Mouse (Mus musculus) liver, postnatal 0 days (tissue): ENCODE results near the gene Zbtb7b. TPM values are rescaled to one million over a fixed set of nuclear protein-coding genes. Genes with fewer than 3 reads are reported as not detected.

Experiments used
- ATAC-seq: fragments of 200-750 bp; cut with Nextera tagmentation; 2 replicates; pipeline ENCODE4 v1.8.0; 2017; ENCODE audit warnings: mild to moderate bottlenecking, moderate library complexity
- DNase-seq: peaks from one replicate; pipeline ENCODE4 v3.0.0-alpha.2; 2016
- H3K27ac ChIP-seq: fragments of 300-500 bp; sonication (generic); 2 replicates; pipeline ENCODE4 v1.5.1; 2014; ENCODE audit warnings: antibody characterized with exemption, moderate library complexity, mild to moderate bottlenecking, low read depth
- H3K27me3 ChIP-seq: fragments of 300-500 bp; sonication (generic); 2 replicates; pipeline ENCODE4 v1.6.1; 2014; ENCODE audit warnings: low read length, control low read depth, mixed read lengths; ENCODE audit not compliant: insufficient read depth
- H3K36me3 ChIP-seq: fragments of 300-500 bp; sonication (generic); replicated peaks from 2 replicates; pipeline ENCODE4 v1.6.1; 2014; ENCODE audit warnings: mild to moderate bottlenecking, control low read depth, low read length, moderate library complexity, mixed read lengths; ENCODE audit not compliant: insufficient read depth
- H3K4me1 ChIP-seq: fragments of 300-500 bp; sonication (generic); 2 replicates; pipeline ENCODE4 v1.6.1; 2014; ENCODE audit warnings: antibody characterized with exemption, mild to moderate bottlenecking, control low read depth; ENCODE audit not compliant: insufficient read depth
- H3K4me2 ChIP-seq: fragments of 300-500 bp; sonication (generic); 2 replicates; pipeline ENCODE4 v1.6.1; 2014; ENCODE audit warnings: low read depth, mild to moderate bottlenecking, low read length, moderate library complexity, mixed read lengths
- H3K4me3 ChIP-seq: fragments of 300-500 bp; sonication (generic); 2 replicates; pipeline ENCODE4 v1.5.1; 2014; ENCODE audit warnings: low read depth, low read length
- H3K9ac ChIP-seq: fragments of 300-500 bp; sonication (generic); replicated peaks from 2 replicates; pipeline ENCODE4 v1.6.1; 2014; ENCODE audit warnings: mild to moderate bottlenecking, moderate library complexity
- H3K9me3 ChIP-seq: fragments of 300-500 bp; sonication (generic); 2 replicates; pipeline ENCODE4 v1.6.1; 2016; ENCODE audit warnings: mild to moderate bottlenecking, control low read depth, low read length, mixed read lengths
- CTCF ChIP-seq: sonication (generic); IDR thresholded peaks from 2 replicates; pipeline ENCODE4 v1.5.1; 2016; ENCODE audit warnings: antibody characterized with exemption, low read depth
- EP300 ChIP-seq: IDR thresholded peaks from 2 replicates; pipeline ENCODE4 v1.6.1; 2016; ENCODE audit warnings: antibody characterized with exemption, low read depth, mild to moderate bottlenecking
- WGBS: fragments of 180-500 bp; shearing (Covaris S2); extraction: QIAGEN DNeasy Blood & Tissue Kit; methylation state at CpG from one replicate; pipeline ENCODE4 v1.1.7; 2014; ENCODE audit not compliant: insufficient replicate concordance; 5-methylcytosine and 5-hydroxymethylcytosine counted together
- polyA plus RNA-seq: library from polyadenylated mRNA; unstranded; fragments of >200 nt; fragmentation: Nextera tagmentation; extraction: Ambion mirVana; gene quantifications from 2 replicates; pipeline ENCODE4 v1.2.1, GENCODE M21; 2015

Gene Zbtb7b
- polyA plus RNA-seq, 1 experiment from 2014 or later = 4.1 TPM

- WGBS = 31% methylated on average over 6 of the region's 6 CpGs
- peaks cover 55% of the 10 kb centered on the region for H3K4me1 ChIP-seq
- peaks cover 12% of the 10 kb centered on the region for H3K27me3 ChIP-seq
These were observed 5.5 kb downstream of the Zbtb7b start for GRCm38 (mm10) chr3:89388901-89389740.

DNA sequence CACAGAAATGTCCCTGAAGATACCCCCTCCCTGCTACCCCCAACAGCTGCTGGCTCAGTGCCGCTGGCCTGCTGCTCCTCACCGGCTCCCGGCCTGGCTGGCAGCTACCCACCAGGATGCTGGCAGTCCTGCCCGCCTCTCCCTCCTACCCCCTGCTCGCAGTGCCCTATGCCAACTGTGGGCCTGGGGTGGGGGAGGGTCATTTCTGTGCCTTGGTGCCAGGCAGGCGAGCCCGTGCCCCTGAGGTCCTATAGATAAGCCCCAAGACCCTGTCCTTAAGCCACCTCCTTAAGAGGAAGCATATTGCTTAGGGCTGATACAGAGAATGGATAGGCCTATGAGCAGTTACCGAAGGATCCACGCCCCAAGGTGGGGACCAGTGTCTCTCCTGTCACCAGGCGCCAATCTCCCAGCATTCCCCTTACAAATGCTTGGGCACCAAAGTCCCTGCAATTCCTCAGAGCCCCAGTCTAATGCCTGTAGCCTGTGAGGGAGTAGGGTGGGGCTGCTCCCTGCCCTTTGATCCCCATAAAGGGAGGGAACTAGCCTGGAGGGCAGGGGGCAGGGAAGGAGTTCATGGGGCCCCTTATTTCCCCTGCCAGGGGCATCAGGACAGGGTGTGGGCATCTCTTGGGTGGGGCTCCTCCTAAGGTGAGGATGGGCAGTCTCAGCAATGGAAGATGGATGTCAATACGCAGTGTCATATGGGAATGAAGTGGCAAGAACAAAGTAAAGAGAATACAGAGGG is 6.3 kb downstream of the Zbtb7b start:
- WGBS = 57% methylated on average over 11 of the region's 11 CpGs
- H3K4me2 ChIP-seq = peak overlapping the region; percentile 60
- peak overlapping the region; percentile 99 for H3K27ac ChIP-seq
- no peak for DNase-seq
- H3K9ac ChIP-seq = peak overlapping the region; percentile 34; the same call in 1 of the 2 replicates
- no peaks in the 10 kb centered on the region for H3K9me3 ChIP-seq
- no peak for ATAC-seq
- peaks cover 51% of the 10 kb centered on the region for H3K4me1 ChIP-seq
- peak overlapping the region; percentile 36 for H3K4me3 ChIP-seq
- no peak for TF ChIP-seq CTCF
- TF ChIP-seq EP300 = no peak
- H3K27me3 ChIP-seq = peaks cover 12% of the 10 kb centered on the region
- 0 out of 2 replicates have a peak, but pooled peaks cover 5% of the 10 kb centered on the region for H3K36me3 ChIP-seq

More at GRCm38 (mm10) chr3:89388901-89389740, 5.5 kb downstream of the Zbtb7b start:
- Histone ChIP-seq H3K27ac (peak overlapping the region; percentile 99), H3K9ac (no peak overlapping the region), H3K9me3 (no peaks in the 10 kb centered on the region), H3K4me2 (peak overlapping the region; percentile 100), H3K4me3 (peak overlapping the region; percentile 78; the same call in 1 of the 2 replicates), H3K36me3 (0 out of 2 replicates have a peak, but pooled peaks cover 5% of the 10 kb centered on the region)
- TF ChIP-seq EP300 (no peak), CTCF (no peak)
- ATAC-seq (no peak), DNase-seq (peak; percentile 47)

- no peak for ATAC-seq
- Histone ChIP-seq H3K4me2 (peak overlapping the region; percentile 60), H3K9ac (peak overlapping the region; percentile 40), H3K27ac (peak overlapping the region; percentile 99), H3K4me1 (peaks cover 51% of the 10 kb centered on the region), H3K36me3 (0 out of 2 replicates have a peak, but pooled peaks cover 5% of the 10 kb centered on the region), H3K27me3 (peaks cover 10% of the 10 kb centered on the region), H3K9me3 (no peaks in the 10 kb centered on the region), H3K4me3 (peak overlapping the region; percentile 36)
- no peak for TF ChIP-seq EP300
- peak; percentile 17; the same call in 1 of the 2 replicates for TF ChIP-seq CTCF
- no peak for DNase-seq
- WGBS = 59% methylated on average over 11 of the region's 11 CpGs
These were observed 6.9 kb downstream of the Zbtb7b start for GRCm38 (mm10) chr3:89387632-89388031.

DNA sequence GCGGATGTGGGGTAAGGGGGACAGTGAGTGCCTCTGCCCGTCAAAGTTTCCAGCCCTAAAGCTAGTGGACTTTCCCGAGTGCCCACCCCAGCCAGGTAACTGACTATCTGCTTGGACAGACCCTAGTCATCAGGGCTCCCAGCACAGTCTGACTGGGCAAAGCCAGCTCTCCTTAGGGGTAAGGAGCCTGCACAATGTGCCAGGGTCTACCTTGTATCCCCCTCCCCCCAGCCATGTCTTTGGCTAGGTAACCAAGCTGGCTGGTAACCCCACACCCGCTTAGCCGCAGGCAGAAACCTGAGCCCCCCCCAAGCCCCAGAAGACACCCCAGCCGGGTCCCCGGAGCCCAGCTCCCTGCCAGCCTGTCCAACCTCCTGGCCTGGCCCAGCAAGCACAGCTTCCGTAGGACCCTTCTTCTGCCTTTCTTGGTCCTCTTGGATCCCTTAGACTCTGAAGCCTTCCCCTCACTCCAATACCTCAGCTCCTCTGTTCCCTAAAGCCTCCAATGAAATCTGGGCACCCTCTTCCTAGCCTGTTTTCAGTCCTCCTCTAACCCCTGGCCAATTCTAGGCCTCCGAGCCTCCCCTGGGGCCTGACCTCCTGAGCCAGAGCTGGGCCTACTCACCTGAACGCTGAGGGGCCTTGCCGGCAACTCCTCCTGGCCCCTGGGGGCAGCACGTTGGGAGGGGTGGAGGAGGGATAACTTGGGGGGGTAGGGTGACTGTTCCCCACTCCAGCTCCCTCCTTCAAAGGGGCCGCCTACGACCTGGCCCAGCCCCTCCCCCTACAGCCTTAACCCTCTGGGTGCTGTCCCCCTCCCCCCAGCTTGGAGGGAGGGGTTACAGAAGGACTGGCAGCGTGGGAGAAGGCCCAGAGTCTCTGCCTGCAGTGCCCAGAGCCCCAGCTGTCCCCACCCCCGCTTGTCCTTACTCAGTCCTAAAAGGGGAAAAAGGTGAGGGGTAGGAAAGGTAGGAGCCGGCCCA is 7.8 kb downstream of the Zbtb7b start:
- H3K9ac ChIP-seq = peak overlapping the region; percentile 38
- no peak for ATAC-seq

DNA sequence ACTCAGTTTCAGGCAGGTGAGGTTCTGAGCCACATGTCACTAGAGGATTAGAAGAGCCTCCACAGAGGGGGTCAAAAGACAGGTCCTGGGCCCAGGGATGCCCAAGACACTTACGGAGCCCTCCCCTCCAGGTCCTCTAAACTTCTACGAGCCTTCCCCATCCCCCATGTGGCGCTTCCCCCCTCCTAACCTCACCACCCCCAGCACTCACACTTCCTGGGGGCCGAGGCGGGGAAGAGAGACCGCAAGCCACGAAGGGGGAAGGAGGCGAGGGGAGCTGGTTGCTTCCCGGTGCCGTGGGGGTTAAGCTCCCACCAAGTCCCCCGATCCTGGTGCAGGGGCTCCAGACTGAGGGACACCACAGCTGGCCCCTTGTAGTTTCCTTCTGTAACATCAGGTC is 9.1 kb downstream of the Zbtb7b start:
- Histone ChIP-seq H3K4me1 (peaks cover 36% of the 10 kb centered on the region), H3K27ac (peak overlapping the region; percentile 48), H3K4me2 (peak overlapping the region; percentile 60), H3K9me3 (no peaks in the 10 kb centered on the region), H3K9ac (peak overlapping the region; percentile 26; the same call in 1 of the 2 replicates), H3K4me3 (peak overlapping the region; percentile 36), H3K36me3 (peaks cover 8% of the 10 kb centered on the region; the same call in 1 of the 2 replicates), H3K27me3 (no peaks in the 10 kb centered on the region)
- ATAC-seq = no peak
- no peak for TF ChIP-seq CTCF
- no peak for TF ChIP-seq EP300
- WGBS = 26% methylated on average over 11 of the region's 11 CpGs
- no peak for DNase-seq

More for the DNA sequence above, 7.8 kb downstream of the Zbtb7b start:
- Histone ChIP-seq H3K36me3 (peaks cover 5% of the 10 kb centered on the region; the same call in 1 of the 2 replicates), H3K4me3 (peak overlapping the region; percentile 36), H3K27ac (peak overlapping the region; percentile 99; the same call in 1 of the 2 replicates), H3K9me3 (no peaks in the 10 kb centered on the region), H3K4me1 (peaks cover 49% of the 10 kb centered on the region), H3K4me2 (peak overlapping the region; percentile 60), H3K27me3 (peaks cover 1% of the 10 kb centered on the region)
- TF ChIP-seq CTCF = no peak
- TF ChIP-seq EP300 = no peak
- 65% methylated on average over 15 of the region's 17 CpGs for WGBS
- DNase-seq = no peak
